Mouse (Mus musculus): ENCODE measurements around the gene Dach1. TPM values are rescaled to one million over a fixed set of nuclear protein-coding genes. Genes with fewer than 3 reads are reported as not detected.

Gene Dach1
- polyA plus RNA-seq, 1 experiment from 2014 or later = 2.1 TPM

DNA sequence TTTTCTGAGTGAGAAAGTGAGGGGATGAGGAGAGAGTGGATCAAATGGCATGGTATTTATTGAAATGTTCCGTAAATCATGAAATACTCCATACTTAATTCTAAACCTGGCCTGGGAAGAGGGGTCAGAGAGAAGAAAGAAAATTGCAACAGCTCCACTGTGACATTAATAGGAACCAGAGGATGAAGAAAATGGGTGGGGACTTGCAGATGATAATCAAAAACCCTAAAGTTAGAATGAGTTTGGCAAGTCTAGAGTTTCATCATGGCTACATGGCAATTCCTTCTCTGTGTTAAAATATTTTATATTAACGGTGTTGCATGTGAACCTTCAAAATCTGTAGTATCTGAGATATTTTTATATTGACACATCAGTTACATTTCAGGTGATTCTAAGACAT, 80.3 kb downstream of the Dach1 start:
- Histone ChIP-seq H3K4me2 (replicated peaks; ENCODE audit: low read depth) (no peak overlapping the region), H3K27ac (ENCODE audit: low read depth, low read length) (no peak overlapping the region), H3K4me1 (replicated peaks; ENCODE audit: control insufficient read depth, insufficient read depth, low read length) (no peaks in the 10 kb centered on the region), H3K9me3 (ENCODE audit: control insufficient read depth) (no peaks in the 10 kb centered on the region), H3K9ac (ENCODE audit: low read depth, low read length) (no peak overlapping the region), H3K27me3 (replicated peaks; ENCODE audit: control insufficient read depth, insufficient read depth, low read length) (no peaks in the 10 kb centered on the region), H3K4me3 (ENCODE audit: low read depth, low read length) (no peak overlapping the region), H3K36me3 (ENCODE audit: control insufficient read depth, insufficient read depth) (no peaks in the 10 kb centered on the region)
- ATAC-seq = no peak
- WGBS = 96% methylated on average over 2 of the region's 2 CpGs
- no peak for TF ChIP-seq CTCF (IDR thresholded peaks at IDR 0.05; ENCODE audit: low read depth)

DNA sequence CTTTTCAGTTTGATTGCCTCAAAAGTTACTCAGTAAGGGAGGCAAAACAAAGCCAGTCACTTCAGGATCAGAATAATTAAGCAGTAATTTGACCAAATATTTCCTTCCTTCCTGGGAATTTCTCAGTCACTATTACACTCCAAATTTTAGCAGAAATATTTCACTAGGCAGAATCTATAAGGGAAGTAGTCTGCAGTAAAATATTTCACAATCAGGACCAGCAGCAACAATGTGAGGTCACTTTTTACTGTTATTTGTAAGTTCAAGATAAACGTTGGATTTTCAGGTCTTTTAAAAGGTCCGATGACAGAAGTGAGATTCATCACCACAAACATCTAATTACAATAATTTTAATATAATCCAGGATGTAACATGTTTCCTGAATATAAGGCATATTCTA, 82.2 kb downstream of the Dach1 start:
- no peak overlapping the region for H3K4me2 ChIP-seq (replicated peaks; ENCODE audit: low read depth)
- no peak overlapping the region for H3K4me3 ChIP-seq (ENCODE audit: low read depth, low read length)
- WGBS = 51% methylated on average over 2 of the region's 2 CpGs
- no peaks in the 10 kb centered on the region for H3K27me3 ChIP-seq (replicated peaks; ENCODE audit: control insufficient read depth, insufficient read depth, low read length)
- no peaks in the 10 kb centered on the region for H3K9me3 ChIP-seq (ENCODE audit: control insufficient read depth)
- no peak for ATAC-seq
- no peaks in the 10 kb centered on the region for H3K36me3 ChIP-seq (ENCODE audit: control insufficient read depth, insufficient read depth)
- no peak overlapping the region for H3K9ac ChIP-seq (ENCODE audit: low read depth, low read length)
- TF ChIP-seq CTCF (IDR thresholded peaks at IDR 0.05; ENCODE audit: low read depth) = no peak
- no peak overlapping the region for H3K27ac ChIP-seq (ENCODE audit: low read depth, low read length)
- no peaks in the 10 kb centered on the region for H3K4me1 ChIP-seq (replicated peaks; ENCODE audit: control insufficient read depth, insufficient read depth, low read length)

DNA sequence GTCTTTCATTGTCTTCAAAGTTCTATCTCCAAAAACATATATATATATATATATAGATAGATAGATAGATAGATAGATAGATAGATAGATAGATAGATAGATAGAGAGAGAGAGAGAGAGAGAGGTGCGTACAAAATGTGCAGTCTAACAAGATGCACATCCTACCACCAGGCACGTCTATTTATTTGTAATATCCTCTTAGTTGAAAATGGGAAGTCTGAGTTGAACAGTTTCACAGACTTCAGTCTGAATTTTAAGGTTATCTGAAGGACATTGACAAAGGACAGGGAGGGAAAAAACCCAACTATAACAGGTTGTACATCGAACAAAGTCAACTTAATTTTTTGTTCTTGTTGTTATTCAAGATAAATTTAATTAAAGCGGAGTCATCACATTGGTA, 82.8 kb downstream of the Dach1 start:
- WGBS = 89% methylated on average over 4 of the region's 4 CpGs

DNA sequence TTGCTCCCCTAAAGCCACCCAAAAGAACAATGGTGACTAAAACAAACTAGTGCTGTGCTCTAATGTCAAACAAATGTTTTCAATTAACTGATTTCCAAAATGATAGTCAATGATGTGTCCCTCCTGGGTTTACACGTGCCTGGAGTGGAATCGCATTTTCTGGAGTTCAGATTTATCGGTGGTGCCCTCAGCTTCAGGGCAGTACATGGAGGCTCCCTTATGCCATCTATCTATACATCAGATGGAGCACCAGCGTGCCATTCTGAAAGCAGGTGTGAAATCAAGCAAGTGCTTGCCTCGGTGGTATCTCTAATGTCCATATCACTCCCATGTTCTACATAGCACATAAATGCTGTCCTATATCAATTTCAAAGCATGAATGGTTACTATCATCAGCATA, 84.4 kb downstream of the Dach1 start:
- no peak for TF ChIP-seq CTCF (IDR thresholded peaks at IDR 0.05; ENCODE audit: low read depth)
- Histone ChIP-seq H3K27me3 (replicated peaks; ENCODE audit: control insufficient read depth, insufficient read depth, low read length) (no peaks in the 10 kb centered on the region), H3K9ac (ENCODE audit: low read depth, low read length) (no peak overlapping the region), H3K4me1 (replicated peaks; ENCODE audit: control insufficient read depth, insufficient read depth, low read length) (no peaks in the 10 kb centered on the region), H3K4me2 (replicated peaks; ENCODE audit: low read depth) (no peak overlapping the region), H3K27ac (ENCODE audit: low read depth, low read length) (no peak overlapping the region), H3K9me3 (ENCODE audit: control insufficient read depth) (no peaks in the 10 kb centered on the region), H3K4me3 (ENCODE audit: low read depth, low read length) (no peak overlapping the region), H3K36me3 (ENCODE audit: control insufficient read depth, insufficient read depth) (no peaks in the 10 kb centered on the region)
- WGBS = 39% methylated on average over 5 of the region's 5 CpGs
- peak; percentile 49; the same call in 1 of the 2 replicates for ATAC-seq

More for the DNA sequence above, 82.8 kb downstream of the Dach1 start:
- Histone ChIP-seq H3K4me2 (replicated peaks; ENCODE audit: low read depth) (no peak overlapping the region), H3K36me3 (ENCODE audit: control insufficient read depth, insufficient read depth) (no peaks in the 10 kb centered on the region), H3K9me3 (ENCODE audit: control insufficient read depth) (no peaks in the 10 kb centered on the region), H3K27me3 (replicated peaks; ENCODE audit: control insufficient read depth, insufficient read depth, low read length) (no peaks in the 10 kb centered on the region), H3K27ac (ENCODE audit: low read depth, low read length) (no peak overlapping the region), H3K4me3 (ENCODE audit: low read depth, low read length) (no peak overlapping the region), H3K4me1 (replicated peaks; ENCODE audit: control insufficient read depth, insufficient read depth, low read length) (no peaks in the 10 kb centered on the region), H3K9ac (ENCODE audit: low read depth, low read length) (no peak overlapping the region)
- ATAC-seq = no peak
- TF ChIP-seq CTCF (IDR thresholded peaks at IDR 0.05; ENCODE audit: low read depth) = no peak

DNA sequence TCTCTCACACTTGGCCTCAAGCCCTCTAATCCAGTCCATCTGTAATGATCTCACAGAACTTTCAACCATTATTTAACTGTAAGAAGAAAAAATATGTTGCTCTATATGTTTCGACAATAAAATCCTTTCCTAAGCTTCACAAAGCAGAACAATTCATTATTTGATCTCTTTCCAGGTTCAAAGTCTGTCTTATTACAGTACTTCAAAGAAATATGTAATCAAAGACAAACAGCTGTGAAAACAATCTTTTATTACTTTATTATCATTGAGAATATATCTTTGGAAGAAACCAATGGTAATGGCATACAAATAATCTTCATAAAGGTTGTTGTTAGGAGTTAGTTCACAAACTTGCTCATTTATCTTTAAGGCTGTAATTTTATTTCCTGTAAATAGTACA, 84.8 kb downstream of the Dach1 start:
- whole genome bisulfite sequencing = 24% methylated on average over 1 of the region's 1 CpGs
- H3K9me3 ChIP-seq (ENCODE audit: control insufficient read depth) = no peaks in the 10 kb centered on the region
- no peaks in the 10 kb centered on the region for H3K27me3 ChIP-seq (replicated peaks; ENCODE audit: control insufficient read depth, insufficient read depth, low read length)
- no peak overlapping the region for H3K4me2 ChIP-seq (replicated peaks; ENCODE audit: low read depth)
- no peak overlapping the region for H3K4me3 ChIP-seq (ENCODE audit: low read depth, low read length)
- H3K36me3 ChIP-seq (ENCODE audit: control insufficient read depth, insufficient read depth) = no peaks in the 10 kb centered on the region
- no peaks in the 10 kb centered on the region for H3K4me1 ChIP-seq (replicated peaks; ENCODE audit: control insufficient read depth, insufficient read depth, low read length)
- ATAC-seq = peak; percentile 77
- no peak overlapping the region for H3K27ac ChIP-seq (ENCODE audit: low read depth, low read length)
- TF ChIP-seq CTCF (IDR thresholded peaks at IDR 0.05; ENCODE audit: low read depth) = no peak
- H3K9ac ChIP-seq (ENCODE audit: low read depth, low read length) = no peak overlapping the region

DNA sequence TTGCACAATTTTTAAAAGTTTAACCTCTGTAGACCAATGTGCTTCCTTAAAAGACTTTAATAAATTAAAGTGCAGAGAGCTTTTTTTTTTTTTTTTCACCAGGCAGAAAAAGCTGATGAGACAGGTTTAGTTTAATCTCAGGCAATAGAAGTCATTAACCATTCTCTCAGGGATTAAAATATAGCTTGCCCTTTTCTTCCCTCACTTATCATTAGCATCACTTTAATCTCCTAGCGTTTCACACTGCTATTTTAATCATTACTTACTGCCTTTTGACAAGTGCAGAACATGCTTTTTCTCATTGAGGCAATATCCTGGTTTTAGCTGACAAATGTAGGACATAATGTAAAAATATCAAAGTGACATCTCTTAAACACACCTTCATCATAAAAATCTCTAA, 86.1 kb downstream of the Dach1 start:
- ATAC-seq = no peak
- WGBS = 28% methylated on average over 1 of the region's 1 CpGs
- no peak for TF ChIP-seq CTCF (IDR thresholded peaks at IDR 0.05; ENCODE audit: low read depth)

DNA sequence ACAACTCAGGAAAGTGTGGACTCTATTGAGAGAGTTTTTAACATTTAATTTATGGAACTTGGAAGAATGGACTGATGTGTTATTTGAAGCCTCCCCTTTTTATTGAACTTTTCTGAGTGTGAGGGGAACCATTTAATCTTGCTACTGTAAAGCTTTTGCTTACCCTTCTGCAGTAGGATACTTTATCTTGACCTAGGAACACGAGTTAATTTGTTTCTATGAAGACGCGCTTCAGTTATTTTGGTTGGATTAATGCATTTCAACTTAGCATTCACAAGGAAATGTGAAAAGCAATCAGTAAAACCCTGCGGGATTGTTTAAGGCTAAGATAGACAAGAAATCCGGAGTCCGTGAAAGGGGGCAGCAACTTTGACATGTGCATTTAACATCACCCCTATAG, 89.6 kb downstream of the Dach1 start:
- no peak overlapping the region for H3K27ac ChIP-seq (ENCODE audit: low read depth, low read length)
- TF ChIP-seq CTCF (IDR thresholded peaks at IDR 0.05; ENCODE audit: low read depth) = no peak
- H3K4me1 ChIP-seq (replicated peaks; ENCODE audit: control insufficient read depth, insufficient read depth, low read length) = no peaks in the 10 kb centered on the region
- no peak overlapping the region for H3K4me2 ChIP-seq (replicated peaks; ENCODE audit: low read depth)
- no peak overlapping the region for H3K4me3 ChIP-seq (ENCODE audit: low read depth, low read length)
- H3K27me3 ChIP-seq (replicated peaks; ENCODE audit: control insufficient read depth, insufficient read depth, low read length) = no peaks in the 10 kb centered on the region
- no peaks in the 10 kb centered on the region for H3K9me3 ChIP-seq (ENCODE audit: control insufficient read depth)
- no peak overlapping the region for H3K9ac ChIP-seq (ENCODE audit: low read depth, low read length)
- H3K36me3 ChIP-seq (ENCODE audit: control insufficient read depth, insufficient read depth) = no peaks in the 10 kb centered on the region
- no peak for ATAC-seq
- 81% methylated on average over 6 of the region's 6 CpGs for WGBS

More for the DNA sequence above, 86.1 kb downstream of the Dach1 start:
- Histone ChIP-seq H3K4me1 (replicated peaks; ENCODE audit: control insufficient read depth, insufficient read depth, low read length) (no peaks in the 10 kb centered on the region), H3K36me3 (ENCODE audit: control insufficient read depth, insufficient read depth) (no peaks in the 10 kb centered on the region), H3K4me3 (ENCODE audit: low read depth, low read length) (no peak overlapping the region), H3K9me3 (ENCODE audit: control insufficient read depth) (no peaks in the 10 kb centered on the region), H3K27me3 (replicated peaks; ENCODE audit: control insufficient read depth, insufficient read depth, low read length) (no peaks in the 10 kb centered on the region), H3K4me2 (replicated peaks; ENCODE audit: low read depth) (no peak overlapping the region), H3K27ac (ENCODE audit: low read depth, low read length) (no peak overlapping the region), H3K9ac (ENCODE audit: low read depth, low read length) (no peak overlapping the region)
